Comparison of ENCODE assay signal across 18 mouse cellular contexts in the genomic region with DNA sequence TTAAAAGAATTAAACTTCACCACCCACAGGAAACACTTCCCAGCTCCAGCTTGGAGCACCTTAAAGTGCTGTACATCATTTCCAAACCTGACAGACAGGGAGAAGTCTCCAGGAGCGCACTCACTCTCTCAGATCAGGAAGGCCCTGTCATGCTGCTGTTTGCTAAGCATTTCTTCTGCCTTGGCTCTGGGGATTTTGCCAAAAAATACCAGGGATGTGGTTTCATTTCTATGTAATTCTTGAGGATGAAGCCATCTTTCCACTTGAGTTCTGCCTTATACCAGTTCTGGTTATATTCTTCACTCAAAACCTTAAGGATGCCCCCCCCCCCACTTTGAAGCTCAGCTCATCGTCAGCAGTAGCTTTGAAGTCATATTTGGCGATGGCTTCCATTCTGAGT.
"Had no signal": no experiment of that assay in that cellular context is flagged by ENCODE, and none has a peak within 500 bp of the region (broad histone marks: within the 10 kb centered on the region; RNA-seq: fewer than 3 reads in every experiment).

No protein-coding gene starts in this region.

- H3K4me1 ChIP-seq: midbrain, embryonic 10.5 days; midbrain, embryonic 12.5 days; neural tube, embryonic 13.5 days; neural tube, embryonic 15.5 days had no signal

- DNase-seq: lung, embryonic 14.5 days; lung, postnatal 10 days; lung, postnatal 4 days; midbrain, embryonic 14.5 days; retina, postnatal 1 day; right cerebral cortex, adult 18-20 months; right cerebral cortex, postnatal 25 days; right cerebral cortex, postnatal 4 days; spleen, adult 18-20 months; thymus, adult 18-20 months; thymus, postnatal 14 days; thymus, postnatal 36 days had no signal

- H3K27me3 ChIP-seq: midbrain, embryonic 12.5 days; neural tube, embryonic 13.5 days; neural tube, embryonic 15.5 days had no signal

- H3K4me3 ChIP-seq: midbrain, embryonic 10.5 days; midbrain, embryonic 12.5 days; myocyte; neural tube, embryonic 13.5 days; neural tube, embryonic 15.5 days had no signal

- ATAC-seq: midbrain, embryonic 16.5 days had no signal

- H3K4me2 ChIP-seq: lung, embryonic 14.5 days; midbrain, embryonic 12.5 days; neural tube, embryonic 13.5 days; neural tube, embryonic 15.5 days had no signal

- H3K27ac ChIP-seq: midbrain, embryonic 10.5 days; midbrain, embryonic 12.5 days; neural tube, embryonic 13.5 days; neural tube, embryonic 15.5 days had no signal

- H3K9ac ChIP-seq: lung, embryonic 14.5 days; midbrain, embryonic 12.5 days; neural tube, embryonic 13.5 days; neural tube, embryonic 15.5 days had no signal

- H3K9me3 ChIP-seq: midbrain, embryonic 10.5 days; midbrain, embryonic 12.5 days; neural tube, embryonic 13.5 days; neural tube, embryonic 15.5 days had no signal
